Mouse (Mus musculus) ES-E14 (cell line): ENCODE measurements around the gene Fzd7. TPM values are rescaled to one million over a fixed set of nuclear protein-coding genes. Genes with fewer than 3 reads are reported as not detected.

Experiments used
- DNase-seq: peaks from one replicate; pipeline ENCODE4 v3.0.0-alpha.2; 2013; ENCODE audit warnings: low read depth, low spot score
- H3K27ac ChIP-seq: 2 replicates; pipeline ENCODE4 v1.5.1; 2012; ENCODE audit warnings: low read depth, mild to moderate bottlenecking, low read length, moderate library complexity, mixed read lengths; ENCODE audit not compliant: poor library complexity, insufficient read depth, severe bottlenecking
- H3K36me3 ChIP-seq: 2 replicates; pipeline ENCODE4 v1.6.1; 2012; ENCODE audit warnings: mild to moderate bottlenecking, low read length, moderate library complexity, mixed read lengths; ENCODE audit not compliant: control insufficient read depth, poor library complexity, insufficient read depth, severe bottlenecking
- H3K4me1 ChIP-seq, 2 experiments: fragments of 150-350 bp in 1 of 2; sonication (generic) in 1 of 2; 2 replicates each; pipeline ENCODE4 v1.6.1; 2012; ENCODE audit warnings: low read length in 2 of 2, mild to moderate bottlenecking in 1 of 2, mixed read lengths in 1 of 2; ENCODE audit not compliant: control insufficient read depth in 2 of 2, insufficient read depth in 2 of 2, poor library complexity in 1 of 2
- H3K4me3 ChIP-seq, 2 experiments: fragments of 150-350 bp in 1 of 2; sonication (generic) in 1 of 2; 2 replicates each; pipeline ENCODE4 v1.5.1; 2012; ENCODE audit warnings: low read length in 2 of 2, low read depth in 1 of 2, mild to moderate bottlenecking in 1 of 2, mixed read lengths in 1 of 2; ENCODE audit not compliant: insufficient read depth in 1 of 2, poor library complexity in 1 of 2, severe bottlenecking in 1 of 2
- H3K9ac ChIP-seq: 2 replicates; pipeline ENCODE4 v1.6.1; 2012; ENCODE audit warnings: low read depth, mild to moderate bottlenecking, low read length, mixed read lengths; ENCODE audit not compliant: poor library complexity, insufficient read depth, severe bottlenecking
- H3K9me3 ChIP-seq: fragments of 150-350 bp; sonication (generic); 2 replicates; pipeline ENCODE4 v1.6.1; 2012; ENCODE audit warnings: low read depth, mild to moderate bottlenecking, low read length; ENCODE audit not compliant: control insufficient read depth, insufficient read depth
- CHD2 ChIP-seq: IDR thresholded peaks from 2 replicates; pipeline ENCODE4 v1.6.1; 2014; ENCODE audit warnings: mild to moderate bottlenecking, low read depth, low read length, inconsistent platforms
- HCFC1 ChIP-seq: IDR thresholded peaks from 2 replicates; pipeline ENCODE4 v1.6.1; 2012; ENCODE audit warnings: low read length, inconsistent platforms, borderline replicate concordance; ENCODE audit not compliant: insufficient read depth
- MAFK ChIP-seq: IDR thresholded peaks from 2 replicates; pipeline ENCODE4 v1.6.1; 2014; ENCODE audit warnings: mild to moderate bottlenecking, low read depth, low read length, inconsistent platforms; ENCODE audit not compliant: insufficient read depth
- ZC3H11A ChIP-seq: IDR thresholded peaks from 2 replicates; pipeline ENCODE4 v1.6.1; 2012; ENCODE audit warnings: low read depth, mild to moderate bottlenecking, inconsistent platforms, low read length, borderline replicate concordance
- ZNF384 ChIP-seq: IDR thresholded peaks from 2 replicates; pipeline ENCODE4 v1.6.1; 2012; ENCODE audit warnings: low read depth, low read length, inconsistent platforms
- in situ Hi-C, 2 experiments: fragments of 600-800 bp; cut with MboI; formaldehyde crosslinking; loops; one replicate each; pipeline ENCODE4 v1.15.1; 2025; ENCODE audit warnings: low sequenced_read_pairs in 2 of 2, inconsistent platforms in 1 of 2; ENCODE audit not compliant: unreplicated experiment in 2 of 2
- total RNA-seq: library from RNA; depleted of rRNA; stranded (reverse); fragments of 300-350 nt; gene quantifications from 2 replicates; pipeline ENCODE4 v1.2.3, GENCODE M21; 2012

Fzd7 gene
- total RNA-seq, 1 experiment = 57.9 TPM

- no peak for DNase-seq
- Histone ChIP-seq H3K36me3 (no peaks in the 10 kb centered on the region), H3K27ac (peak overlapping the region; percentile 44; the same call in 1 of the 2 replicates), H3K9me3 (no peaks in the 10 kb centered on the region), H3K4me1 (peaks cover 11 to 32% of the 10 kb centered on the region in 2 experiments; a peak in 3 of 4 replicates), H3K4me3 (peak overlapping the region; percentile 47 to 61; a peak in 3 of 4 replicates), H3K9ac (peak overlapping the region; percentile 52; the same call in 1 of the 2 replicates)
- TF ChIP-seq MAFK (no peak), ZC3H11A (no peak), ZNF384 (no peak), CHD2 (no peak), HCFC1 (no peak)
- in situ Hi-C loops = no loop called here
Measured at GRCm38 (mm10) chr1:59450896-59451295, 31.3 kb upstream of the Fzd7 start.

DNA sequence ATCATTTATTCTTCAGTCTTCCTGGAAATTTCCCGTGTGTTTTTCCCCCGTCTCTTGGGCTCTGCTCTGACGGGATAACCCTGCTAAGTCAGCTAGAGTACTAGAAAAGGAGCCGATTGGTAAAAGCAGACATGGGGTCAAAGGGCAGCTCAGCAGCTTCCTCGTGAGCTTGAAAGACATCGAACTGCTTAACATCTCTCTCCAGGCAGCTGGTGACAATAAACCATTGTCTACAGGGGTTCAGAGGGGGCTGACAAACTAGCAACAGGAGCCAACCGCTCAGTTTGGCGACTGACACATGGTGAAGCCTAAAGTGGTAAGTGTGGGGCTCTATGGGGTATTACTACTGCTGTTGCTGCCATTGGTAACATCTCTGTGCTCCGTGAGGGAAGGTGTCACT lies 30.6 kb upstream of the Fzd7 start:
- Histone ChIP-seq H3K9ac (no peak overlapping the region), H3K4me3 (no peak overlapping the region), H3K9me3 (no peaks in the 10 kb centered on the region), H3K27ac (no peak overlapping the region), H3K4me1 (peaks cover 13 to 33% of the 10 kb centered on the region in 2 experiments; a peak in 3 of 4 replicates), H3K36me3 (no peaks in the 10 kb centered on the region)
- no peak for DNase-seq
- no peak for TF ChIP-seq ZNF384
- TF ChIP-seq MAFK = no peak
- TF ChIP-seq ZC3H11A = no peak
- no peak for TF ChIP-seq HCFC1
- TF ChIP-seq CHD2 = no peak
- in situ Hi-C loops = no loop called here

DNA sequence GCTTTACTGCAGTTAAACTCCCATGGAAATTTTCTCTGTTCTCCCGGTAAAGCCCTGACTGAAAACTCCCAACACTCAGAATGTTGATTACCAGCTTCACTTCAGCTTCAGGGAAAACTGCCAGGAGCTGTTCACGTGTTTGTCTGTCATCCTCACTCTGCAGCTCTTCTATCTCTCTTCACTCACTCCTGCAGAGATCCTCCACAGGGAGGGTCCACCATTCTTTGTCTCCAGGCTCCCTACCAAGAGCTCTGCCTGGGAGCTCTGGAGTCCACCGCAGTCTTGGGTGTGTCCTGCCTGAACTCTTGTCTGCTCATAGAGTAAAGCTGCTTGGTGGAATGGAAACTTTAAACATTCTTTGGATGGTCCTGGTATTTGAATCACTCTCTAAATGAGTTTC lies 25.4 kb upstream of the Fzd7 start:
- Histone ChIP-seq H3K4me3 (no peak overlapping the region), H3K27ac (no peak overlapping the region), H3K4me1 (peaks cover 8 to 10% of the 10 kb centered on the region in 2 experiments; a peak in 2 of 4 replicates), H3K9ac (no peak overlapping the region), H3K9me3 (no peaks in the 10 kb centered on the region), H3K36me3 (no peaks in the 10 kb centered on the region)
- DNase-seq = no peak
- in situ Hi-C loops = no loop called here
- TF ChIP-seq ZC3H11A (no peak), HCFC1 (no peak), MAFK (no peak), CHD2 (no peak)

DNA sequence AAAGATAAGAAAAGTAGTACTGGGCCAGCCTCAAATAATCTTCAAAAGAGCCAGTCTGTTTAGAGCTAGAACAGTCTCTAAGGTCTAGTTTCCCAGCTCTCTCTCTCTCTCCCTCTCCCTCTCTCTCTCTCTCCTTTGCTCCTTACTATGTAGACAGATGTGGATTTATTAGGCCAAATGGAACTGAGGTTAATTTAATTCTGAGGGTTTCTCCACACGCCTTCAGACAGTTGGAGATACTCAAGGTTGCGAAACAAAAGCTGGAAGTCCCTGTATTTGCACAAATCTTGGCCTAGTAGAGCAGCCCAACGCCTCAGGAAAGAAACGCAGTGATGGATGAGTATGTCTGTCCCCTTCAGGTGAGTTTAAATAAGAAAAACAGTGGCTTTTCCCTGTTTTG lies 24.4 kb upstream of the Fzd7 start:
- H3K4me3 ChIP-seq = no peak overlapping the region
- H3K9me3 ChIP-seq = no peaks in the 10 kb centered on the region
- no peak for DNase-seq
- H3K27ac ChIP-seq = no peak overlapping the region
- in situ Hi-C loops = no loop called here
- H3K4me1 ChIP-seq = peaks cover 8 to 10% of the 10 kb centered on the region in 2 experiments; a peak in 2 of 4 replicates
- no peak for TF ChIP-seq CHD2
- no peak for TF ChIP-seq ZNF384
- no peak for TF ChIP-seq HCFC1
- no peak for TF ChIP-seq MAFK
- no peak for TF ChIP-seq ZC3H11A
- no peaks in the 10 kb centered on the region for H3K36me3 ChIP-seq
- H3K9ac ChIP-seq = no peak overlapping the region

DNA sequence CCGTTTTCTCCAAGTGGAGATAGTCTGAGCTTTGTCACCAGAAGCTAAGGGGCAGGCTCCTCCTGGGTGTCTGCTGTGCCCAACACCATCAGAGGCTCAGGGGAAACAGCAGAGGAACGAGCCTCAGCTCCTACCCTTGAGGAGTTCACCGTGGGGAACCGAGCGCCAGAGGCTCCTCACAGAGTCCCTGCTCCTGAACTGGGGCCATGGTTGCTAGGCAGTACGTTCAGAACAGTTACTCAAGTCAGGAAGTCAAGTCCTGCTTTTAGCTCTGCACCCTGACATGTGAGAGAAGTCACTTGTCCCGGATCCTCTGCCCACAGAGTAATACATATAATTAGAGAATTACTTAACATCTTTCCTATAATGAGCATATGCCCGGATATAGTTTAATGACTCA lies 23.3 kb upstream of the Fzd7 start:
- Histone ChIP-seq H3K4me3 (no peak overlapping the region), H3K4me1 (peaks cover 8 to 10% of the 10 kb centered on the region in 2 experiments; a peak in 2 of 4 replicates)

More for the DNA sequence above, 23.3 kb upstream of the Fzd7 start:
- DNase-seq = no peak
- H3K36me3 ChIP-seq = no peaks in the 10 kb centered on the region
- no peaks in the 10 kb centered on the region for H3K9me3 ChIP-seq
- no peak overlapping the region for H3K9ac ChIP-seq
- H3K27ac ChIP-seq = 0 out of 2 replicates have a peak overlapping the region, but pooled peaks have one; percentile 32
- in situ Hi-C loops = no loop called here
- TF ChIP-seq ZNF384 = no peak
- TF ChIP-seq MAFK = no peak
- no peak for TF ChIP-seq CHD2
- no peak for TF ChIP-seq ZC3H11A
- TF ChIP-seq HCFC1 = no peak
